Mouse (Mus musculus) activated CD4-positive, CD25-positive, alpha-beta regulatory T cell, adult 9 weeks (primary cell): ENCODE measurements around the gene Tmed10. TPM values are rescaled to one million over a fixed set of nuclear protein-coding genes. Genes with fewer than 3 reads are reported as not detected.

Experiments used
- polyA plus RNA-seq: library from polyadenylated mRNA; unstranded; fragments of 100-300 nt; shearing (Covaris generic); gene quantifications from one replicate; pipeline ENCODE4 v1.2.1, GENCODE M21; 2017

Gene Tmed10
- polyA plus RNA-seq, result 171 TPM

GRCm38 (mm10) chr12:85374561-85375272 lies at the start of gene Tmed10:
Tmed10 (minus strand) TSS chr12:85374847.

GRCm38 (mm10) chr12:85339243-85339729 lies 35.4 kb downstream of the Tmed10 start, which contains the start of gene Nek9:
Nek9 (minus strand) TSS chr12:85339362.

Other genes with a start within 250 kb of the Tmed10 start
- gene Rps6kl1, start 223.6 kb downstream of the Tmed10 start, polyA plus RNA-seq, result 0.90 TPM
- gene Pgf, start 197.1 kb downstream of the Tmed10 start, polyA plus RNA-seq, result not detected
- gene Eif2b2, start 155.4 kb downstream of the Tmed10 start, polyA plus RNA-seq, result 117 TPM
- 17.0 TPM for gene Mlh3, start 104.2 kb downstream of the Tmed10 start, polyA plus RNA-seq
- gene Acyp1, start 86.4 kb downstream of the Tmed10 start, polyA plus RNA-seq, result 65.7 TPM
- 0.16 TPM for gene Zc2hc1c, start 86.3 kb downstream of the Tmed10 start, polyA plus RNA-seq
- 14.1 TPM for gene Nek9, start 35.5 kb downstream of the Tmed10 start, polyA plus RNA-seq
- gene Fos, start 99.0 kb upstream of the Tmed10 start, polyA plus RNA-seq, result 17.7 TPM
- 1.6 TPM for gene Jdp2, start 224.2 kb upstream of the Tmed10 start, polyA plus RNA-seq